Mouse (Mus musculus) heart, postnatal 10 days (tissue): ENCODE data around the gene Kif5c. TPM values are rescaled to one million over a fixed set of nuclear protein-coding genes. Genes with fewer than 3 reads are reported as not detected.

Experiments used
- DNase-seq, 2 experiments: peaks; one replicate each; pipeline ENCODE4 v3.0.0; 2021
- intact Hi-C: fragments of 180-260 bp; cut with DNase I; formaldehyde crosslinking; loops from one replicate; pipeline ENCODE4 v1.15.1; 2025
- total RNA-seq, 2 experiments: library from RNA; stranded (reverse); gene quantifications; 2 replicates each; pipeline ENCODE4 v1.2.3; 2021

Kif5c gene
- total RNA-seq, 2 experiments from 2014 or later, result 0.74 to 0.89 TPM

GRCm38 (mm10) chr2:49773194-49773931 is 154.3 kb downstream of the Kif5c start:
- no peak for DNase-seq
- intact Hi-C loops, result no loop called here

GRCm38 (mm10) chr2:49774180-49774579 is 155.1 kb downstream of the Kif5c start:
- intact Hi-C loops, result no loop called here
- no peak for DNase-seq

- intact Hi-C loops, result no loop called here
- DNase-seq, result no peak
Measured at GRCm38 (mm10) chr2:49775187-49775586, 156.1 kb downstream of the Kif5c start.

- DNase-seq, result no peak
- intact Hi-C loops, result no loop called here
Measured at GRCm38 (mm10) chr2:49775735-49776134, 156.6 kb downstream of the Kif5c start.

- DNase-seq, result no peak
- intact Hi-C loops, result no loop called here
Measured at GRCm38 (mm10) chr2:49776407-49776806, 157.3 kb downstream of the Kif5c start.

GRCm38 (mm10) chr2:49787376-49788050 is 168.4 kb downstream of the Kif5c start, which contains the start of gene Lypd6b:
Gene Lypd6b (plus strand): TSS chr2:49787688.
- DNase-seq, result peak in 1 of 2 experiments; percentile 20
- intact Hi-C loops, result no loop called here

GRCm38 (mm10) chr2:49788051-49788418 is 168.9 kb downstream of the Kif5c start:
- intact Hi-C loops, result no loop called here
- no peak for DNase-seq

- no peak for DNase-seq
- intact Hi-C loops, result no loop called here
Measured at GRCm38 (mm10) chr2:49788643-49789042, 169.5 kb downstream of the Kif5c start.

GRCm38 (mm10) chr2:49789078-49789477 is 170.0 kb downstream of the Kif5c start:
- intact Hi-C loops, result no loop called here
- no peak for DNase-seq

GRCm38 (mm10) chr2:49789504-49789903 is 170.4 kb downstream of the Kif5c start:
- no peak for DNase-seq

GRCm38 (mm10) chr2:49797444-49798143 is 178.5 kb downstream of the Kif5c start:
- intact Hi-C loops, result no loop called here
- DNase-seq, result peak; percentile 60 to 62

More at GRCm38 (mm10) chr2:49789504-49789903, 170.4 kb downstream of the Kif5c start:
- intact Hi-C loops, result no loop called here

GRCm38 (mm10) chr2:49804448-49804847 is 185.3 kb downstream of the Kif5c start:
- no peak for DNase-seq
- intact Hi-C loops, result no loop called here

GRCm38 (mm10) chr2:49805736-49806371 is 186.8 kb downstream of the Kif5c start:
- intact Hi-C loops, result no loop called here
- peak; percentile 14 to 17 for DNase-seq

GRCm38 (mm10) chr2:49809496-49809895 is 190.4 kb downstream of the Kif5c start:
- no peak for DNase-seq

GRCm38 (mm10) chr2:49811420-49811819 is 192.3 kb downstream of the Kif5c start:
- intact Hi-C loops, result no loop called here
- DNase-seq, result no peak

More at GRCm38 (mm10) chr2:49809496-49809895, 190.4 kb downstream of the Kif5c start:
- intact Hi-C loops, result no loop called here

- DNase-seq, result peak; percentile 22 to 26
- intact Hi-C loops, result no loop called here
Measured at GRCm38 (mm10) chr2:49811871-49812363, 192.8 kb downstream of the Kif5c start.

GRCm38 (mm10) chr2:49813151-49813550 is 194.1 kb downstream of the Kif5c start:
- no peak for DNase-seq
- intact Hi-C loops, result no loop called here

- intact Hi-C loops, result no loop called here
- no peak for DNase-seq
Measured at GRCm38 (mm10) chr2:49814011-49814410, 194.9 kb downstream of the Kif5c start.

- DNase-seq, result no peak
- intact Hi-C loops, result no loop called here
Measured at GRCm38 (mm10) chr2:49815696-49816320, 196.7 kb downstream of the Kif5c start.

- intact Hi-C loops, result no loop called here
- no peak for DNase-seq
Measured at GRCm38 (mm10) chr2:49816549-49816948, 197.5 kb downstream of the Kif5c start.
